Mouse (Mus musculus) G1E (cell line): ENCODE data around the gene Sv2b.

Source experiments
- CTCF ChIP-seq: IDR thresholded peaks from 2 replicates; pipeline ENCODE4 v1.5.1; 2012; ENCODE audit warnings: low read depth, low read length, inconsistent platforms, mixed read lengths
- GATA1 ChIP-seq: IDR thresholded peaks from 2 replicates; pipeline ENCODE4 v1.6.1; 2012; ENCODE audit warnings: borderline replicate concordance, low read length, inconsistent platforms, mixed read lengths
- GATA2 ChIP-seq: IDR thresholded peaks from 2 replicates; pipeline ENCODE4 v1.6.1; 2012; ENCODE audit warnings: low read depth, low read length, inconsistent platforms, borderline replicate concordance
- TAL1 ChIP-seq: conservative IDR thresholded peaks from 2 replicates; pipeline ENCODE4 v1.6.1; 2012; ENCODE audit warnings: low read depth, low read length, inconsistent platforms, mixed read lengths

DNA sequence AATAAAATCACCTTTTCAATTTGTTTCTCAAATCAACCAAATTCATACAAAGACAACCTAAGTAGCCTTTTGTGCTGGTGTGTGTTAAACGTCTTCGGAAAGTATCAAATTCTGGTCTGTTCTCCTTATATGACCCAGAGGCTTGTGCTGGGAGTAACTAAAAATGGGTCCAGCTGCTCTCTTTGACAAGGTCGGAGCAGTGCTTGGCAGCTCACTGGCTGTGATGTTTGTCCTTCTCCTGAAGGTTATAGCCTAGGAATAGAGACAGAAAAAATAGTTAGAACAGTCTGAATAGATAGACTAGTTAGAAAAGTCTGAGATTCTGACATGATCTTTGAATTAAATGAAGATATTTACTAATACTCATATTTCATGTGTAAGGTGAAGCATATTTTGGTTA, 102.4 kb downstream of the Sv2b start:
- TF ChIP-seq CTCF: no peak
- no peak for TF ChIP-seq GATA1
- TF ChIP-seq TAL1: no peak
- TF ChIP-seq GATA2: no peak
